Mouse (Mus musculus) lung, postnatal 0 days (tissue): Measurements from ENCODE around the gene Scgb1a1.

ENCODE experiments used
- CTCF ChIP-seq: IDR thresholded peaks from 2 replicates; pipeline ENCODE4 v1.5.1; 2016; ENCODE audit warnings: antibody characterized with exemption, mild to moderate bottlenecking
- EP300 ChIP-seq: IDR thresholded peaks from 2 replicates; pipeline ENCODE4 v1.6.1; 2016; ENCODE audit warnings: antibody characterized with exemption, mild to moderate bottlenecking, control low read depth

GRCm38 (mm10) chr19:9076982-9077660, 10.6 kb downstream of the Scgb1a1 start:
- TF ChIP-seq EP300 (peak; percentile 78), CTCF (no peak)
